In the genomic region with DNA sequence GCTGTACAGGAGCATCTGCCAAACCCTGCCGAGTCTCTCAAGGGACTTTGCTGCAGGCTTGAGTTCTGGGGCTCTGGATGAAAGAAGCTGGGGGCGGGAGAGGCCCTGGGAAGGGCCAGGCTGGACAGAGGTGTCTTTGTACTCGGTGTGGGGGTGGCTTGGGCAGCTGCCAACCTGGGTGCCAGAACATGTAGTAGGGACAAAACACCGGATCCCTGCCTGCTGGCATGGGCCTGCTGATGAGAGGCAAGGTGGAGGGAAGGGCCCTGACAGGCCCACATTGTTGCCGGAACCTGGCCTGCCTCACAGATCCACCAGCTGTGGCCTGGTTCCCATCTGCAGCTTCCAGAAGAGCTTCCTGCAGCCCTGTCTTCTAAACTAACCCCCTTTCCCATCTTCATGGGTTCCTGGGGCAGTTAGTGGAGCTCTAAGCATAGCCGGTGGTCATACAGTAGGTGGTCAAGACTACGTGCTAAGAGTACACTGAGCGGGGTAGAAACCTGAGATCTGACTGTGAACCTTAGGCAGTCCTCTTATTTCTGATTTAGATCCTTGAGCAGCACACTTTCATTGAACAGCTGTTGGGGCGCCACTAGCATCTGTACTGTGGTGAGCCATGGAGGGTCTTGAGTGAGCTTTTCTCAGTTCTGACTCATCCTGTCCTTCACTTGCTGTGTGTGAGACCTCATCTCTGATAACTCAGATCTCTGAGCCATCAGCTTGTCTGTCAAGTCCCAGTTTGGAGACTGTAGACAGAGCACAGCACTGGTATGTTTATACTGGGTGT, we compare ENCODE assay signal across 10 mouse cellular contexts. TPM values are rescaled to one million over a fixed set of nuclear protein-coding genes. Genes with fewer than 3 reads are reported as not detected.
A peak's percentile ranks its signal among the peaks of the same experiment; 100 is the strongest.
DNase-seq lines count a peak whose midpoint lies in the region; ATAC-seq and TF ChIP-seq lines count a peak whose summit lies in the region.
"Had no signal": no experiment of that assay in that cellular context is flagged by ENCODE, and none has a peak within 500 bp of the region (broad histone marks: within the 10 kb centered on the region; RNA-seq: fewer than 3 reads in every experiment).

No protein-coding gene starts in this region.

- no peak for DNase-seq in limb, embryonic 10.5 days (ENCODE audit: low spot score)
- peak; percentile 64 to 69 for DNase-seq in cerebellum, adult 18-20 months
- DNase-seq in frontal cortex, postnatal 36 days (ENCODE audit: low spot score in 2 of 2): peak; percentile 77 to 87
- DNase-seq in kidney, adult 9 months: peak; percentile 74
- peak; percentile 44 for DNase-seq in limb, embryonic 14.5 days (ENCODE audit: low spot score)
- peak; percentile 88 for DNase-seq in testis, postnatal 14 days (ENCODE audit: low spot score)
- DNase-seq in embryo, embryonic 10 days (ENCODE audit: low spot score): no peak

- 0 out of 2 replicates have a peak overlapping the region, but pooled peaks have one; percentile 10 for H3K4me2 ChIP-seq in limb, embryonic 12.5 days
- H3K4me2 ChIP-seq in limb, embryonic 14.5 days (replicated peaks; ENCODE audit: low read depth, low read length, severe bottlenecking): no peak overlapping the region; the same call in 1 of the 2 replicates

- H3K4me1 ChIP-seq in limb, embryonic 12.5 days (replicated peaks): peaks cover 29% of the 10 kb centered on the region
- peaks cover 29% of the 10 kb centered on the region for H3K4me1 ChIP-seq in limb, embryonic 10.5 days
- H3K4me1 ChIP-seq in limb, embryonic 14.5 days (ENCODE audit: control insufficient read depth, insufficient read depth, low read length): peaks cover 31% of the 10 kb centered on the region

- H3K4me3 ChIP-seq in limb, embryonic 12.5 days (replicated peaks): no peak overlapping the region
- H3K4me3 ChIP-seq in limb, embryonic 10.5 days: no peak overlapping the region
- H3K4me3 ChIP-seq in limb, embryonic 14.5 days (replicated peaks; ENCODE audit: low read length): peak overlapping the region; percentile 4; the same call in 1 of the 2 replicates

- no peak for ATAC-seq in limb, embryonic 12.5 days (ENCODE audit: insufficient number of reproducible peaks, insufficient read depth, low FRiP score, low TSS enrichment, low read depth)
- no peak for ATAC-seq in limb, embryonic 14.5 days (ENCODE audit: low FRiP score, low read depth)
- ATAC-seq: Patski had no signal

- H3K27ac ChIP-seq in limb, embryonic 12.5 days: peak overlapping the region; percentile 66
- H3K27ac ChIP-seq in limb, embryonic 10.5 days: no peak overlapping the region
- H3K27ac ChIP-seq in limb, embryonic 14.5 days (replicated peaks; ENCODE audit: low read depth, low read length): no peak overlapping the region; the same call in 1 of the 2 replicates

- H3K9ac ChIP-seq in limb, embryonic 12.5 days (replicated peaks): peak overlapping the region; percentile 28; the same call in 1 of the 2 replicates
- no peak overlapping the region for H3K9ac ChIP-seq in limb, embryonic 14.5 days (ENCODE audit: low read depth, low read length, severe bottlenecking)

- no peaks in the 10 kb centered on the region for H3K36me3 ChIP-seq in limb, embryonic 12.5 days
- no peaks in the 10 kb centered on the region for H3K36me3 ChIP-seq in limb, embryonic 10.5 days
- no peaks in the 10 kb centered on the region for H3K36me3 ChIP-seq in limb, embryonic 14.5 days (ENCODE audit: control insufficient read depth, insufficient read depth, low read length)

- H3K9me3 ChIP-seq in limb, embryonic 12.5 days: no peaks in the 10 kb centered on the region
- H3K9me3 ChIP-seq in limb, embryonic 10.5 days (replicated peaks): no peaks in the 10 kb centered on the region
- no peaks in the 10 kb centered on the region for H3K9me3 ChIP-seq in limb, embryonic 14.5 days (ENCODE audit: control insufficient read depth, low read length)

- H3K27me3 ChIP-seq in limb, embryonic 12.5 days: peaks cover 13% of the 10 kb centered on the region
- H3K27me3 ChIP-seq in limb, embryonic 10.5 days (ENCODE audit: low read depth, poor library complexity, severe bottlenecking): peaks cover 23% of the 10 kb centered on the region
- peaks cover 6% of the 10 kb centered on the region; the same call in 1 of the 2 replicates for H3K27me3 ChIP-seq in limb, embryonic 14.5 days (ENCODE audit: control insufficient read depth, insufficient read depth, low read length)
- H3K27me3 ChIP-seq: Patski had no signal

- no peak for TF ChIP-seq POLR2A in limb, embryonic 14.5 days (IDR thresholded peaks at IDR 0.05; ENCODE audit: borderline replicate concordance, extremely low read depth, insufficient read depth, insufficient read length)

- 78% methylated on average over 9 of the region's 9 CpGs for WGBS in limb, embryonic 12.5 days
- 87% methylated on average over 9 of the region's 9 CpGs for WGBS in limb, embryonic 10.5 days
- 64% methylated on average over 9 of the region's 9 CpGs for WGBS in limb, embryonic 14.5 days

RNA-seq across cellular contexts. Expression of gene Slc27a1, which starts 4.4 kb away (rescaled TPM):
- polyA plus RNA-seq in limb, embryonic 12.5 days (2016; fragmentation: Nextera tagmentation; extraction: Ambion mirVana): 45.5 and 50.0 TPM in 2 replicates
- polyA plus RNA-seq in limb, embryonic 10.5 days (2016; fragmentation: Nextera tagmentation; extraction: Ambion mirVana): 21.3 and 28.8 TPM in 2 replicates
- polyA plus RNA-seq in limb, embryonic 14.5 days (2012; rRNA removed): 87.8 and 133 TPM in 2 replicates
- 24.3 and 25.9 TPM in 2 replicates for polyA plus RNA-seq in limb, embryonic 14.5 days (2014; fragmentation: Nextera tagmentation; extraction: Ambion mirVana)

RNA-seq across cellular contexts. Expression of gene Nxnl1, which starts 6.6 kb away (rescaled TPM):
- polyA plus RNA-seq in limb, embryonic 12.5 days (2016; fragmentation: Nextera tagmentation; extraction: Ambion mirVana): not detected in 2 replicates
- not detected in 2 replicates for polyA plus RNA-seq in limb, embryonic 10.5 days (2016; fragmentation: Nextera tagmentation; extraction: Ambion mirVana)
- polyA plus RNA-seq in limb, embryonic 14.5 days (2012; rRNA removed): not detected in 2 replicates
- polyA plus RNA-seq in limb, embryonic 14.5 days (2014; fragmentation: Nextera tagmentation; extraction: Ambion mirVana): 0.25 TPM in 1 of 2 replicates, not detected in the other
- polyA plus RNA-seq: small intestine, adult 2 months had no signal

RNA-seq across cellular contexts. Expression of gene Tmem221, which starts 14.4 kb away (rescaled TPM):
- 0.13 and 0.26 TPM in 2 replicates for polyA plus RNA-seq in limb, embryonic 12.5 days (2016; fragmentation: Nextera tagmentation; extraction: Ambion mirVana)
- 0.29 and 0.45 TPM in 2 replicates for polyA plus RNA-seq in limb, embryonic 10.5 days (2016; fragmentation: Nextera tagmentation; extraction: Ambion mirVana)
- polyA plus RNA-seq in limb, embryonic 14.5 days (2012; rRNA removed): 0.34 and 0.59 TPM in 2 replicates
- polyA plus RNA-seq in limb, embryonic 14.5 days (2014; fragmentation: Nextera tagmentation; extraction: Ambion mirVana): 0.48 and 0.89 TPM in 2 replicates

RNA-seq across cellular contexts. Expression of gene Pgls, which starts 18.9 kb away (rescaled TPM):
- 228 and 243 TPM in 2 replicates for polyA plus RNA-seq in limb, embryonic 12.5 days (2016; fragmentation: Nextera tagmentation; extraction: Ambion mirVana)
- polyA plus RNA-seq in limb, embryonic 10.5 days (2016; fragmentation: Nextera tagmentation; extraction: Ambion mirVana): 241 and 263 TPM in 2 replicates
- polyA plus RNA-seq in limb, embryonic 14.5 days (2012; rRNA removed): 141 and 216 TPM in 2 replicates
- polyA plus RNA-seq in limb, embryonic 14.5 days (2014; fragmentation: Nextera tagmentation; extraction: Ambion mirVana): 249 and 255 TPM in 2 replicates

RNA-seq across cellular contexts. Expression of gene Fam129c, which starts 24.4 kb away (rescaled TPM):
- 4.6 and 6.6 TPM in 2 replicates for polyA plus RNA-seq in limb, embryonic 12.5 days (2016; fragmentation: Nextera tagmentation; extraction: Ambion mirVana)
- 2.8 and 4.0 TPM in 2 replicates for polyA plus RNA-seq in limb, embryonic 10.5 days (2016; fragmentation: Nextera tagmentation; extraction: Ambion mirVana)
- polyA plus RNA-seq in limb, embryonic 14.5 days (2012; rRNA removed): 7.5 and 7.8 TPM in 2 replicates
- polyA plus RNA-seq in limb, embryonic 14.5 days (2014; fragmentation: Nextera tagmentation; extraction: Ambion mirVana): 2.9 and 3.3 TPM in 2 replicates

Comparison
In these comparisons a context has a peak if more than half of its experiments do, and no peak if none do; other contexts are left out.
1. DNase-seq: peak in cerebellum, adult 18-20 months (2 of 2), frontal cortex, postnatal 36 days (2 of 2), kidney, adult 9 months (single experiment), limb, embryonic 14.5 days (single experiment) and testis, postnatal 14 days (single experiment); none in limb, embryonic 10.5 days (single experiment) and embryo, embryonic 10 days (single experiment).